Mouse (Mus musculus) macrophage (primary cell): ENCODE measurements around the gene Slc25a22. TPM values are rescaled to one million over a fixed set of nuclear protein-coding genes. Genes with fewer than 3 reads are reported as not detected.
"Not testable (repeated sequence)": the region's sequence is repeated elsewhere in the genome, so short reads cannot be mapped to it uniquely, and the experiment has no call there.

Source experiments
- H3K27ac ChIP-seq: fragments of 350-480 bp; formaldehyde crosslinking; 2 replicates; pipeline ENCODE4 v1.9.0; 2021
- H3K36me3 ChIP-seq: fragments of 350-480 bp; formaldehyde crosslinking; 2 replicates; pipeline ENCODE4 v1.9.0; 2021; ENCODE audit errors: inconsistent target
- H3K4me3 ChIP-seq: fragments of 350-480 bp; formaldehyde crosslinking; 2 replicates; pipeline ENCODE4 v1.9.0; 2021; ENCODE audit errors: inconsistent target
- H3K79me2 ChIP-seq: fragments of 350-480 bp; formaldehyde crosslinking; 2 replicates; pipeline ENCODE4 v1.9.0; 2021; ENCODE audit errors: inconsistent target
- WGBS: methylation state at CpG from one replicate; pipeline ENCODE4 v1.1.7; 2026; ENCODE audit warnings: inconsistent platforms; ENCODE audit not compliant: missing documents; 5-methylcytosine and 5-hydroxymethylcytosine counted together
- polyA plus RNA-seq: library from polyadenylated mRNA; stranded (reverse); fragments of 250-400 nt; gene quantifications from 3 replicates; pipeline ENCODE4 v1.2.4, GENCODE M21; 2018; ENCODE audit warnings: inconsistent platforms

Slc25a22 gene
- polyA plus RNA-seq, 1 experiment from 2014 or later = 12.7 TPM

- H3K79me2 ChIP-seq = peaks cover 27% of the 10 kb centered on the region
- H3K36me3 ChIP-seq = peaks cover 15% of the 10 kb centered on the region; the same call in 1 of the 2 replicates
- WGBS = 83% methylated on average over 9 of the region's 11 CpGs
- no peak overlapping the region for H3K27ac ChIP-seq
- H3K4me3 ChIP-seq = no peak overlapping the region
These were observed 21.0 kb upstream of the Slc25a22 start for GRCm38 (mm10) chr7:141458661-141459060.

DNA sequence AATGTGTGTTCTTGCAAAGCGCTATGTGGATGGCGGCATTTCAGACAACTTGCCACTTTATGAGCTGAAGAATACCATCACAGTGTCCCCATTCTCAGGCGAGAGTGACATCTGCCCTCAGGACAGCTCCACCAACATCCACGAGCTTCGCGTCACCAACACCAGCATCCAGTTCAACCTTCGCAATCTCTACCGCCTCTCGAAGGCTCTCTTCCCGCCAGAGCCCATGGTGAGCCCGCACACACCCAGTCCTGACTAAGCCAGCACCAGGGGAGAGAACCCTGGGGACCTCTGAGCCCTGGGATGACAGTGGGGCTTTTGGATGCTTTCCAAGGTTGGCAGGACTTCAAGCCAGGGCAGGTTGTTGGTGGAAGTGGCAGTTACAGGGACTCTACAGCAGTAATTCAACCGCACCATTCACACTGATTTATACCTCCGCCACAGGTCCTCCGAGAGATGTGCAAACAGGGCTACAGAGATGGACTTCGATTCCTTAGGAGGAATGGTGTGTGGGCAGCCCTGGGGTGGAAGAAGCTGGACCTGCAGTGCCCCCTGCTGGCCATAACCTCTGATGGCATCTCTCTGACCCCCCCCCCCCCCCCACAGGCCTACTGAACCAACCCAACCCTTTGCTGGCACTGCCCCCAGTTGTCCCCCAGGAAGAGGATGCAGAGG, 20.4 kb upstream of the Slc25a22 start:
- 90% methylated on average over 15 of the region's 15 CpGs for WGBS

DNA sequence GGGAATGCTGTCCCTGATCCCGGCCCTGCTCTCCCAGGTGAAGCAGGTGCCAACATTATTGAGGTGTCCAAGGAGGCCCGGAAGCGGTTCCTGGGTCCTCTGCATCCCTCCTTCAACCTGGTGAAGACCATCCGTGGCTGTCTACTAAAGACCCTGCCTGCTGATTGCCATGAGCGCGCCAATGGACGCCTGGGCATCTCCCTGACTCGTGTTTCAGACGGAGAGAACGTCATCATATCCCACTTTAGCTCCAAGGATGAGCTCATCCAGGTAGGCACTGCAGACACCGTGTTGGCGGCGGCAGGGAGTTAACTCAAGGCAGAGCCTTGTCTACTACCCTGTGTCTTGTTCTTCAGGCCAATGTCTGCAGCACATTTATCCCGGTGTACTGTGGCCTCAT, 19.5 kb upstream of the Slc25a22 start:
- H3K27ac ChIP-seq = 0 out of 2 replicates have a peak overlapping the region, but pooled peaks have one; percentile 77
- peaks cover 15% of the 10 kb centered on the region; the same call in 1 of the 2 replicates for H3K36me3 ChIP-seq
- no peak overlapping the region for H3K4me3 ChIP-seq
- 87% methylated on average over 14 of the region's 14 CpGs for WGBS
- H3K79me2 ChIP-seq = peaks cover 24% of the 10 kb centered on the region

More for the DNA sequence above, 20.4 kb upstream of the Slc25a22 start:
- Histone ChIP-seq H3K4me3 (no peak overlapping the region), H3K27ac (no peak overlapping the region), H3K36me3 (peaks cover 15% of the 10 kb centered on the region; the same call in 1 of the 2 replicates), H3K79me2 (peaks cover 27% of the 10 kb centered on the region)

DNA sequence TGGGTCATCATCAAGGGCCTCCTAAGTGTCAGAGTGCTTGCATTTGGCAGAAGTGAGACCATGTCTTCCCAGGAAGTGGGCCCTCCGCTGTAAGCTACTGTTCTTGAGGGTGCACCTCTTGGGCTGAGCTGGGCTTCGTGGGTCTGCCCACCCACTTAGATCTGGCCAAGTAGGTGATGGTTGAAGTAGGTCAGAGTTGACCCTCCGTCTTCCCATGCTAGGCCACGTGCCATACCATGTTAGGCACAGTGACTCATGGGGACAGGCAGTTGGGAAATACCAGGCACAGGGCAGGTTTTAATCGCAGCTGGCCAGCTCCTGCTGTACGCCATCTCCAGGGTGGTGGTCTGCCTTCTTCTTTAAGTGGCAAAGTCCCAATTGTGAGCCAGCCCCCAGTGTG, 19.0 kb upstream of the Slc25a22 start:
- H3K4me3 ChIP-seq = no peak overlapping the region; the same call in 1 of the 2 replicates
- H3K27ac ChIP-seq = peak overlapping the region; percentile 77
- peaks cover 15% of the 10 kb centered on the region; the same call in 1 of the 2 replicates for H3K36me3 ChIP-seq
- H3K79me2 ChIP-seq = peaks cover 21% of the 10 kb centered on the region
- 39% methylated on average over 6 of the region's 6 CpGs for WGBS

GRCm38 (mm10) chr7:141455610-141456314, 18.1 kb upstream of the Slc25a22 start:
- Histone ChIP-seq H3K79me2 (peaks cover 21% of the 10 kb centered on the region), H3K27ac (peak overlapping the region; percentile 77), H3K4me3 (peak overlapping the region; percentile 90), H3K36me3 (peaks cover 18% of the 10 kb centered on the region; the same call in 1 of the 2 replicates)
- 2% methylated on average over 20 of the region's 23 CpGs for WGBS

DNA sequence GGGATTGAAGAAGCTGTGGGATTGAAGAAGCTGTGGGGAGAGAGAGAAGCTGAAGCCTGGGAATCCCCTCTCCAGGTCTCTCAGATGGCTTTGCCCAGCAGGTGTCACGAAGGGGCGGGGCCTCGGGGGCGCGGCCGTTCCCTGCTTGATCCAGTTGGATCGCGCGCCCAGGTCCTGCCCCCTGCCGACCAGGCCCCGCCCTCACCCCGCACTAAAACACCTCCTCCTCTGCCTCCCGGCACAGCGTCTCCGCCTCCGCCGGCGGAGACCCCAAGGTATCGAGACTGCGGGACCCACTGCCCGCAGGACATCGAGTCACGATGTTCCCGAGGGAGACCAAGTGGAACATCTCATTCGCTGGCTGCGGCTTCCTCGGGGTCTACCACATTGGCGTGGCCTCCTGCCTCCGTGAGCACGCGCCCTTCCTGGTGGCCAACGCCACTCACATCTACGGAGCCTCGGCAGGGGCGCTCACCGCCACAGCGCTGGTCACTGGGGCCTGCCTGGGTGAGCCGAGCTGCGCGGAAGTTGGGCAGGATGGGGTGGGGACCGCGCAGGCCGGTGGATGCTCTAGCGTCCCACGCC, 17.4 kb upstream of the Slc25a22 start, which contains the start of gene Pnpla2:
Gene Pnpla2, plus strand, starts transcription at position 232 of the 585 bp plus-strand sequence.
- Histone ChIP-seq H3K36me3 (peaks cover 21% of the 10 kb centered on the region; the same call in 1 of the 2 replicates), H3K27ac (peak within 1 kb of the TSS; percentile 77), H3K4me3 (peak within 1 kb of the TSS; percentile 90), H3K79me2 (peaks cover 22% of the 10 kb centered on the region)
- under 1% methylated on average over 44 of the region's 45 CpGs for WGBS

- Histone ChIP-seq H3K36me3 (peaks cover 13% of the 10 kb centered on the region; the same call in 1 of the 2 replicates), H3K4me3 (no peak overlapping the region), H3K27ac (no peak overlapping the region), H3K79me2 (peaks cover 36% of the 10 kb centered on the region)
- WGBS = 65% methylated on average over 2 of the region's 2 CpGs
These were observed 15.9 kb upstream of the Slc25a22 start for GRCm38 (mm10) chr7:141453636-141454035.

DNA sequence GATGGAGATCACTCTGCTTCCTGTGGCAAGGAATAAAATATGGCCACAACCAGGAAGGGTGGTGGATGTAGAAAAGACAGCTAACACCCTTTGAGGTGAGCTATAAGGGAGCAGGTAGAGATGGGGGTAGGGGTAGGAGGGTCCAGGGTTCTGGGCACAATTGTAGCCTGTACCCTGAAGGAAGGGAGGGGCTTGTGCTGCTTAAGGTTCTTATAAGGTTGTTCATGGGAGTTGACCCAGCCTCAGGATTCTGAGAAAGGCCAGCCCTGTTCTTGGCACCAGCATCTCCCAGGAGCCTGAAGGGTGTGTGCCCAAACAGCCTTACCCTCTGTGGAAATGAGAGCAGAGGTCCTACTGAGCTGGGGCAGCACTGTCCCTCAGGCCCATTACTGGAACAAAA, 14.2 kb upstream of the Slc25a22 start:
- Histone ChIP-seq H3K27ac (no peak overlapping the region), H3K4me3 (no peak overlapping the region), H3K36me3 (peaks cover 5% of the 10 kb centered on the region; the same call in 1 of the 2 replicates), H3K79me2 (peaks cover 38% of the 10 kb centered on the region)

DNA sequence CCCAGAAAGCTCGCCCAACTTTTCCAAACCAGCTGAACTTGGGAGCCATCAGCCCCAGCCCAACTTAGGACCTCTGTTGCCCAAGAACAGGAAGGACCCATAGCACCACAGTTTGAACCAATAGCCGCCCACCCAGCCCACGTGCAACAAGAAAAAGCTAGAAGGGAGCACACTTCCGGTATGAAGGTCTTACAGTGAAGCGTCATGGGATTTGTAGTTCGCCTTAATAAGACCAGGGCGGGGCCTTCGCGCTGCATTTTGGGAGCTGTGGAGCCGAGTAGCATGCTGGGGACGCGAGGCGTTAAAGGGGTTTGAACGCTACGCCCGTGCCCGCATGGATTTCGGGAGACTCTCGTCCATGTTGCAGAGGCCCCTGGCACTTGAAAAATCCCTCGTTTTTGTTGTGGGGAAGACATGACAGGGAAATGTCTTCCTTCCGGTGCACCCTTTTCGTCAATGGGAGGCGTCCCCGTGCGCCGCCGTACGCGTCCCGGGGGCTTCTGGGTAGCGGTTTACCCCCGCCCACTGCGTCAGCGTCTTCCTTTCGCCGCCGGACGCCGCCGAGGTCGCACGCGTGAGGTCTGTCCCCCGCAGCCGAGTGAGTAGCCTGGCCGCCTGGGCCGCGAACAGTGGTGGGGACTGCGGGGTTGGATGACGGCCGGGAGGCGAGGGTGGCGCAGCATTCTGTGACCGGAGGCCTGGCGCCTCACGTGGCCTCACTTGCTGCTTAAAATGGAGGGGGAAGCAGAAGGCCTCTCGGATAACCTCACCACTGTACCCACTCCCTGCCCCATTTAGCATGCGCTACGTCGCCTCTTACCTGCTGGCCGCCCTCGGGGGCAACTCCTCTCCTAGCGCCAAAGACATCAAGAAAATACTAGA, 9.7 kb upstream of the Slc25a22 start, which contains the start of gene Rplp2:
Gene Rplp2, plus strand, starts transcription at position 261 of the 882 bp plus-strand sequence.
- peak within 1 kb of the TSS; percentile 96 for H3K27ac ChIP-seq
- peaks cover 5% of the 10 kb centered on the region; the same call in 1 of the 2 replicates for H3K36me3 ChIP-seq
- H3K4me3 ChIP-seq = peak within 1 kb of the TSS; percentile 89
- under 1% methylated on average over 63 of the region's 63 CpGs for WGBS
- H3K79me2 ChIP-seq = peaks cover 33% of the 10 kb centered on the region

- WGBS = 93% methylated on average over 2 of the region's 3 CpGs
- H3K79me2 ChIP-seq = peaks cover 36% of the 10 kb centered on the region
- peak overlapping the region; percentile 96; the same call in 1 of the 2 replicates for H3K27ac ChIP-seq
- not testable (repeated sequence) for H3K4me3 ChIP-seq, H3K36me3 ChIP-seq
These were observed 8.7 kb upstream of the Slc25a22 start for GRCm38 (mm10) chr7:141446374-141446773.

DNA sequence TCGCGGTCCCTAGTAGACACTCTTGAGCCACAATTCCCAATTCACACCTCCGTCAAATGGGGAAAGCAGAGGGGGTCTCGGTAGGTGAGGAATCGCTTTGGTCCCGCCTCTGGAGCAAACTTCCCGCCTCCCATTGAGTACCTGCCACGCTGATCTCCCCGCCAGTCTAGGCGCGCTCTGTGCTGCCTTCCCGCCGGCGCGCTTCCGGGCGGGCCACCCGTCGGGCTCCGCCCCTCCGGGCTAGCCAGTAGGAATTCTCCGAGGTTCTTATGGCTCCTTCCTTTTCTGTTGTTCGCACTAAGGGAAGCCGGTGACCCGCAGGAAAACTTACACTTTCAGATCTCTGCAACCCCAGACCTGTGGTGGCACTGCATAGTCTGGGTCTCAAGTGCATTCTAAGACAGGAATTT, 6.1 kb upstream of the Slc25a22 start, which contains the start of gene Pidd1:
Gene Pidd1, minus strand, starts transcription at position 198 of the 410 bp plus-strand sequence.
- H3K27ac ChIP-seq = peak within 1 kb of the TSS; percentile 54
- H3K36me3 ChIP-seq = no peaks in the 10 kb centered on the region
- H3K79me2 ChIP-seq = peaks cover 23% of the 10 kb centered on the region
- WGBS = 1% methylated on average over 25 of the region's 25 CpGs
- H3K4me3 ChIP-seq = peak within 1 kb of the TSS; percentile 60

- Histone ChIP-seq H3K36me3 (no peaks in the 10 kb centered on the region), H3K27ac (peak overlapping the region; percentile 46), H3K4me3 (peak overlapping the region; percentile 60), H3K79me2 (peaks cover 17% of the 10 kb centered on the region)
- WGBS = 20% methylated on average over 12 of the region's 12 CpGs
These were observed 5.6 kb upstream of the Slc25a22 start for GRCm38 (mm10) chr7:141443081-141443821.

DNA sequence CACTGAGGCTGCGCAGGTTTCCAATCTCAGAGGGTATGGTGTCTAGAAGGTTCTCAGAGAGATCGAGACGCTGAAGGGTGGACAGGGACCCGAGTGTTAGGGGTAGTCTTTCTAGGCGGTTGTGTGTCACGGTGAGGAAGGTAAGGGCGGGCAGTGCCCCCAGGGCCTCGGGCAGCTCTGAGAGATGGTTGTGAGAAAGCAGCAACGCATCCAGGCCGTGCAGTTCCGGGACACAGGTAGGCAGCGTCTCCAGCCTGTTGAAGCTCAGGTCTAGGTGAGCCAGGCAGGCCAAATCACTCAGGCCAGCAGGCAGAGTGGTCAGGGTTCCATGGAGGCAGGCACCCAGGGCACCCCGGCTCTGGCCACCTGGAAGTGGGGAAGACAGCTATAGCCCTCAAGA, 4.5 kb upstream of the Slc25a22 start:
- peaks cover 10% of the 10 kb centered on the region; the same call in 1 of the 2 replicates for H3K79me2 ChIP-seq
- 96% methylated on average over 13 of the region's 13 CpGs for whole genome bisulfite sequencing
- H3K27ac ChIP-seq = no peak overlapping the region
- no peak overlapping the region for H3K4me3 ChIP-seq
- no peaks in the 10 kb centered on the region for H3K36me3 ChIP-seq
